Mouse (Mus musculus) small intestine, adult 2 months (tissue): ENCODE results near the gene Phactr1. TPM values are rescaled to one million over a fixed set of nuclear protein-coding genes. Genes with fewer than 3 reads are reported as not detected.

Experiments used
- H3K27ac ChIP-seq: fragments of 200-500 bp; 2 replicates; pipeline ENCODE4 v1.5.1; 2012; ENCODE audit warnings: low read depth, low read length, control low read depth, inconsistent platforms; ENCODE audit not compliant: insufficient read depth
- H3K27me3 ChIP-seq: fragments of 200-500 bp; 2 replicates; pipeline ENCODE4 v1.6.1; 2012; ENCODE audit warnings: mild to moderate bottlenecking, moderate library complexity, low read length, inconsistent platforms; ENCODE audit not compliant: control insufficient read depth, insufficient read depth
- H3K36me3 ChIP-seq: fragments of 200-500 bp; 2 replicates; pipeline ENCODE4 v1.6.1; 2012; ENCODE audit warnings: mild to moderate bottlenecking, low read length, control low read depth, inconsistent platforms; ENCODE audit not compliant: control insufficient read depth, insufficient read depth
- H3K4me1 ChIP-seq: fragments of 200-500 bp; 2 replicates; pipeline ENCODE4 v1.6.1; 2012; ENCODE audit warnings: low read length, inconsistent platforms, mixed read lengths; ENCODE audit not compliant: control insufficient read depth, insufficient read depth, insufficient read length
- H3K4me3 ChIP-seq: fragments of 200-500 bp; 2 replicates; pipeline ENCODE4 v1.5.1; 2012; ENCODE audit warnings: low read depth, mild to moderate bottlenecking, control low read depth, inconsistent platforms, low read length, moderate library complexity
- CTCF ChIP-seq: fragments of 200-500 bp; IDR thresholded peaks from 2 replicates; pipeline ENCODE4 v1.5.1; 2012; ENCODE audit warnings: low read depth, mild to moderate bottlenecking, control low read depth, inconsistent platforms, low read length, moderate library complexity, mixed read lengths; ENCODE audit not compliant: insufficient replicate concordance, insufficient read length; ENCODE audit errors: extremely low read depth
- POLR2A ChIP-seq: fragments of 200-500 bp; IDR thresholded peaks from 2 replicates; pipeline ENCODE4 v1.6.1; 2012; ENCODE audit warnings: low read depth, mild to moderate bottlenecking, control low read depth, inconsistent platforms, low read length, moderate library complexity
- WGBS: fragments of 180-500 bp; shearing (Covaris S2); methylation state at CpG from one replicate; pipeline ENCODE4 v1.1.7; 2018; 5-methylcytosine and 5-hydroxymethylcytosine counted together
- polyA plus RNA-seq: library from polyadenylated mRNA; depleted of rRNA; stranded (reverse); fragments of >200 nt; gene quantifications from 2 replicates; pipeline ENCODE4 v1.2.3, GENCODE M21; 2012

Phactr1 gene
- polyA plus RNA-seq, 1 experiment = 0.43 TPM

DNA sequence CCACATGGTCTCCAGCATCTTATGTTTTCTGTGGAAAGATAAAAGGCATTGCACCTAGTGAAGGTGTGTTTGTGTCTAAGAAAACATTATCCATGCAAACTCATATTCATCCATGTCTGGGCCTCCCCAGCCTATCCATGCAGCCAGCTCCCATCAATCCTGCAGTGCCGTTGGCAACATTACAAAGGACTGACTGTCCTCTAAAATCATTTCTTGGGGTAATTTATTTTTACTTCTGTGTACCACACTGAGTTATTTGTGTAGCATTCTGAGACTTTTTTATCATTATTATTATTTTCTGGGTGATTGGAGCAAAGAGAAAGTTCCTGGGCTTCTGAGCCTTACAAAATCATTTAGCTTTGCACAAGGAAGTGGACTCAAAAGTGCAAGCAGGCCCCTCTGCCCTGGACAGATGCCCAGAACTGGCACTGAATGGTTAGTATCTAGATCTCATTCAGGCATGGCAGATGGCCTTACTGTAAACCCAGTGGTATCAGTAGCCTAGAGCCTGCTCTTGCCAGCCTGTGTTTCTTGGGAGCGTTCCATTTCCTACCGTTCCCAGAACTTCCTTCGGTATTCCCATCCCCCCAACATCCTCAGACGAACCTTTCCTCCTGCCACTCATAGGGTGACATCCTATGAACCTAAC, 307.6 kb downstream of the Phactr1 start:
- H3K4me1 ChIP-seq = peaks cover 8% of the 10 kb centered on the region; the same call in 1 of the 2 replicates
- 28% methylated on average over 5 of the region's 5 CpGs for WGBS
- H3K27ac ChIP-seq = no peak overlapping the region
- no peaks in the 10 kb centered on the region for H3K36me3 ChIP-seq
- no peak overlapping the region for H3K4me3 ChIP-seq
- no peaks in the 10 kb centered on the region for H3K27me3 ChIP-seq
- TF ChIP-seq CTCF (no peak), POLR2A (no peak)

DNA sequence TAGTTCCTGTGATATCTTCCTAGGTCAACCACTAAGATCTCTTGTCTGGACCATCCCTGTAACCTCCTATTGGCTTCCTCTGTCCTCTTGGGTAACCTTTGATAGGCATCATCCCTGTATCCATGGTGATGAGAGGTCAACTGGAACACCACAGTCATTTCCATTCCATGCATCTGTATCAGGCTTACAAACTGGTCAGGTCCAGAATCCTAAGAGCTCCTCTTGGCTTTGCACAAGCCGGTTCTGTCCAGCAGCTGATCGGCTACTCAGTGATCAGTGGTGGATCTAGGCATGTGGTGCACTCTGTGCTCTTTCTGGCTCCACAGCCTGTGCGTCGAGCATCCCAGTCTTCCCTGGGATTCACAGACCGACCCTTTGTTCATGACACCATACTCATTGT, 309.1 kb downstream of the Phactr1 start:
- Histone ChIP-seq H3K4me1 (peaks cover 8% of the 10 kb centered on the region; the same call in 1 of the 2 replicates), H3K27ac (no peak overlapping the region), H3K36me3 (no peaks in the 10 kb centered on the region), H3K4me3 (no peak overlapping the region), H3K27me3 (no peaks in the 10 kb centered on the region)
- 96% methylated on average over 5 of the region's 5 CpGs for WGBS
- TF ChIP-seq POLR2A (no peak), CTCF (no peak)

DNA sequence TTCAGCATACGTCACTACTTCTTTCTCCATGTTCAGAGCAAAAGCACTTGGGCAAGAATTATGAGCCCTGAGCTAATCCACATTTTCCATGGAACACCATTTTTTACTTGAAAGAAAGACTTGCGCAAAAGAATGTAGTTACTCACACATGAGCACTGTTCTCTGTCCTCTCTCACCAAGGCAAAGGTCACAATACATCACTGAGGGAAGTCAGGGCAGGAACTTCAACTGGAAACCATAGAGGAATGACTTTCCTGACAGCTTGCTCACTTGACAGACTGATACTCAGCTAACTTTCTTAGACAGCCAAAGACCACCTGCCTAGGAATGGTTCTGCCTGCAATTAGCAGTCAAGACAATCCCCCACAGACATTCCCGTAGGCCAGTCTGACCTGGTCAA, 309.6 kb downstream of the Phactr1 start:
- Histone ChIP-seq H3K27ac (peak overlapping the region; percentile 68; the same call in 1 of the 2 replicates), H3K27me3 (no peaks in the 10 kb centered on the region), H3K4me3 (no peak overlapping the region), H3K36me3 (no peaks in the 10 kb centered on the region), H3K4me1 (peaks cover 8% of the 10 kb centered on the region; the same call in 1 of the 2 replicates)
- TF ChIP-seq POLR2A = no peak
- TF ChIP-seq CTCF = no peak
- WGBS = 60% methylated on average over 3 of the region's 3 CpGs

DNA sequence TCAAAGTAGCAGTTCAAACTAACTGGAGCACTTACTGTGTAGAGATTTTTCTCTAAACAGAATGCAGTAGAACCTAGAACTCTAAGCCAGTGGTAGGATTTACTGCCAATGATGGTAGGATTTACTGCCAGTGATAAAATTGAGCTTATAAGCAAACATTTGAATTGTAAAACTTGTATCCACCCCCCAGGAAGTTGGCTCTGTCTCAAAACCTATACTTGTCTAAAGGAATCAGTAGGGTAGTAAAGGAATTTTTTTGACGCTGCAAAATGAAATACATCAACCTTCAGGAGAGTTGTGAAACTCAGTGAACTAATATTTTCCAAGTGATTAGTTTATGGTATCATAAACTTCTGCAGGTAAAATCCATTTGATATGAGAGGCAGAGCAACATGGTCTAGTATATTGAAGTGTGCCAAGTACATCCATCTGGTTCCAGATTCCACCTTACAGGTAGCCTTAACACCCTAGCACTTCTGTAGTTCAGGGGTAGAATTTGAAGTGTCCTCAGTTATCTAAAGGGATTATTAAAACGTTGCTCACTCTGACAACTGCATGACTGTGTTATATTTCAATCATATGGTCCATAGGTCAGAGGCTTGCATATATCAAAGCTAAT, 310.2 kb downstream of the Phactr1 start:
- WGBS = 28% methylated on average over 2 of the region's 2 CpGs
- H3K4me3 ChIP-seq = no peak overlapping the region
- H3K27ac ChIP-seq = peak overlapping the region; percentile 68; the same call in 1 of the 2 replicates
- no peaks in the 10 kb centered on the region for H3K27me3 ChIP-seq
- TF ChIP-seq POLR2A (no peak), CTCF (no peak)
- H3K36me3 ChIP-seq = no peaks in the 10 kb centered on the region
- H3K4me1 ChIP-seq = peaks cover 8% of the 10 kb centered on the region; the same call in 1 of the 2 replicates

DNA sequence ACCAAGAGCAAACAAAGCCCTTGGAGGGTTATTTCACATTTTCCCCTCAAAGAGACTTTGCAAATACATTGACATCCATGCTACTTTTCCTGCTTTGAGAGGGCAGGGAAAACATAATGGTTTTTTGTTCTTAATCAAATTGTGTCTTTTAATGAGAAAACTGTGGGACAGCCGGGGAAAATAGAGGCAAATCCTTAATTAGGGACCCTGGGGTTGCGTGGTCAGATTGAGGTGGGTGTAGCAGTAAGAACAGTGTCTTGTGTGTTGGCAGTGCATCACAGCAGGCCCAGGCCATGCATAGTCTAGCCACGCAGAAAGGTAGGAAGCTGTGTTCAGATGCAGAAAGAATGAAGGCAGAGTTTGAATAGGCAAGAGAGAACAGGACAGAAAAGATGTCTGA, 310.7 kb downstream of the Phactr1 start:
- H3K27me3 ChIP-seq = no peaks in the 10 kb centered on the region
- H3K36me3 ChIP-seq = no peaks in the 10 kb centered on the region
- TF ChIP-seq POLR2A = no peak
- 78% methylated on average over 3 of the region's 3 CpGs for WGBS
- H3K4me1 ChIP-seq = peaks cover 8% of the 10 kb centered on the region; the same call in 1 of the 2 replicates
- H3K27ac ChIP-seq = no peak overlapping the region
- no peak overlapping the region for H3K4me3 ChIP-seq

DNA sequence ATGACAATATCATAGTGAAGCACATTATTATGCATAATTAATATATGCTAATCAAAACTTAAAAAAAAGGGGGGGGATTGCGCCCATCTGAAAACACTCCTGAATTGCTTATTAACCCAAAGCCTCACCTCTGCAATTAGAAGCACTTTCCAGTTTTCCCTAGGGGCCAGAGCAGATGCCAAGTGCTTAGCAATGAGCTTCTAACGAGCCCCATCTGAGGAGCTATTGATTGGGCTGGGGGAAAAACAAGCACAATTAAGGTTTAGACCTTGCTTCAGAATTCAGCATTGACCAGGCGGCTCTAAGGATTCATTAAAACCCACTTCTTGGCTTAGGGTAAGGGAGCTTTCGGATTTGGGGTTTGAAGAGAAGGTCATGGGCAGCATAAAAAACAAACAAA, 311.9 kb downstream of the Phactr1 start:
- Histone ChIP-seq H3K4me1 (peaks cover 8% of the 10 kb centered on the region; the same call in 1 of the 2 replicates), H3K27me3 (no peaks in the 10 kb centered on the region), H3K4me3 (no peak overlapping the region), H3K36me3 (no peaks in the 10 kb centered on the region), H3K27ac (no peak overlapping the region)
- TF ChIP-seq CTCF (no peak), POLR2A (no peak)
- 84% methylated on average over 4 of the region's 4 CpGs for WGBS

DNA sequence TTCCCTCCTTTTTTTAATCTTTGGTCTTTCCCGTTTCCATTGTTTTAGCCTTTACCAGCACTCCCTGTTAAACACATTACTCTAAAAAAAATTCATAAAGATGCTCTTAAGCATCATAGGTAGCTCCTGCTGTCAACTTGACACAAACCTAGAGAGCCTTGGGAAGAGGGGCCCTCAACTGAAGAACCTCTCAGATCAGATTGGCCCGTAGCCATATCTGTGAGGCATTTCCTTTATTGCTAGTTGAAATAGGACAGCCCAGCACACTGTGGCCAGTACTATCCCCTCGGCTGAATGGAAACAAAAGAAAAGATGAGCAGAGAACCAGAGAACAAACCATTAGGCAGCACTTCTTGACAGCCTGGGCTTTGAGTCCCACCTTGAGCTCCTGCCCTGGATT, 313.9 kb downstream of the Phactr1 start:
- no peak for TF ChIP-seq POLR2A
- Histone ChIP-seq H3K27ac (no peak overlapping the region), H3K36me3 (no peaks in the 10 kb centered on the region), H3K27me3 (no peaks in the 10 kb centered on the region), H3K4me3 (no peak overlapping the region), H3K4me1 (peaks cover 8% of the 10 kb centered on the region; the same call in 1 of the 2 replicates)
- 46% methylated on average over 3 of the region's 3 CpGs for WGBS
